Mouse (Mus musculus) layer of hippocampus, postnatal 25 days (tissue): ENCODE data around the gene Gm379. TPM values are rescaled to one million over a fixed set of nuclear protein-coding genes. Genes with fewer than 3 reads are reported as not detected.

Experiments used
- DNase-seq, 2 experiments: peaks; one replicate each; pipeline ENCODE4 v3.0.0; 2022; ENCODE audit warnings: mixed read lengths in 2 of 2, low spot score in 1 of 2; ENCODE audit errors: extremely low spot score in 1 of 2
- total RNA-seq, 2 experiments: library from RNA; stranded (reverse); gene quantifications; 2 replicates each; pipeline ENCODE4 v1.2.3; 2021

The Gm379 gene
- not detected for total RNA-seq

DNA sequence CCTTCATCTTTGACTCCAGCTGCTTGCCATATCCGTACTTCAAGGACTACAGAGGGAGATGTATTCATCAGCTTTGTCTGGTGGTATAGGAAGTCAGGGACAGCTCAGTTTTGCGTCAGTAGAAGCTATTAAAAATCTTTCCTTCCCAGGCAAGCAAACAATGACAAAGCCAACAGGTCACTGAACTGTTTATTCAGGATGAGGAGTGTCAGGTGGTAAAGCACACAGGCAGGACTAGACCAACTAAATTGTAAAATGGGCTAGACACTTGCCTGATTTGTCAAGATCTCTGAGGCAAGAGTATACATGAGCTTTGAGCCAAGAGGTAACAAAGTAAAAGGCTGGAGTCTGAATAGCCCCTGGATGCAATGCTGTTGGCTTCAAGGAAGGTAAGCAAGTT, at the start of gene Gm379:
Gm379 (minus strand) TSS at position 7 of the 400 bp plus-strand sequence.
- no peak for DNase-seq

DNA sequence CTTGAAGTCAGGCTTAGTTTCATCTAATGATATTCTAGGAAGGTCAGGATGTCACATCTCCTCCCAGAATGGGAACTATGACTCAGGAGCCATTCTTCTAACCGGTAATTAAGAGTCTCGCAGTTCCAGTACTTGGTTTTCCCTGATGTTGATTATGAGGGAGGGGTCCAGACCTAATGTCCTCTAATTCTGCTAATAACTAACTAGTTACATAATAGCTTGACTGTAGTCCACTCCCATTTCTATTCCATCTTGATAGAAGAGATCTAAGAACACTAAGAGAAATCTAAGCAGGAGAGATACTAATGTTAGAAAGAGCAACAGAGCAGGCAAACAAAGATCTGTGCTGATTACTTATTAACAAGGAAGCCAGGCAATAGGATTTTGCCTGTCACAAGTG, 39.6 kb upstream of the Gm379 start:
- no peak for DNase-seq

DNA sequence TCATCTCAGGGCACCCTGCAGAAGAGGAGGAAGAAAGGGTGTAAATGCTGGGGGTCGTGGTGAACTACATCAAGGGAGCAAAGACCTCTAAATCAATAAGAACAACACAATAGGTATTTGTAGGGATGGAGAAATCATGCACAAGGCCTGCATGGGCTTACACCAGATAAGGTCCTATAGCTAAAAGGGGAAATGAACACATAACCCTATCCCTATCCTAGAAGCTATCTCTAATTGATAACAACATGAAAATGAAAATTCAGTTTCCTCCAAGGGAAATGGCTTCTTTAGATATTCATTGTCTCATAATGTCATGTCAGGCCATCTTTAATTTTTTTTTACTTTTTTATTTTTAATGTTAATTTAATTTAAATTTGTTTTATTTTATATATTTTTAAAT, 4.2 kb upstream of the Gm379 start:
- no peak for DNase-seq

- DNase-seq: no peak
Observed at GRCm38 (mm10) chrX:108621991-108622390, 42.7 kb downstream of the Gm379 start.

DNA sequence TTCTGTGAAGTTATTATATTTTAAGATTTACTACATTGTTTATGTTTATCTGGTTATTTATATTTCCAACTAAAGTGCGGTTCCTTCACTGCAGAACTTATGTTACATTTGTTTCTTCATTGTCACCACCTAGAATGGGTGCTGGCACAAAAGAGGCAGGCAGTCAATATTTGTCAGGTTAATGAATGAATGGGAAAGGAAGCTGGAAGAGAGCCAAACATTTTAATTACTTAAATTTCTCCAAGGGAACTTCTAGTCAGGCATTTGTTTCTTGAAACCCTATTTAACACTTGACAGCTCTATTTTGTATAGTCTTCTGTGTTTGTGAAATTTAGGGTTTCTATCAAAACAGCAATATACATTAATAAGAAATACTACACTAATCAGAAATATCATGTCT, 43.8 kb downstream of the Gm379 start:
- DNase-seq: no peak

Other genes with a start within 250 kb of the Gm379 start
- gene Brwd3, start 169.5 kb upstream of the Gm379 start, total RNA-seq: 10 to 100 TPM; 14.0 to 17.3 TPM